Mouse (Mus musculus): Measurements from ENCODE around the gene Fat1.

The Fat1 gene

DNA sequence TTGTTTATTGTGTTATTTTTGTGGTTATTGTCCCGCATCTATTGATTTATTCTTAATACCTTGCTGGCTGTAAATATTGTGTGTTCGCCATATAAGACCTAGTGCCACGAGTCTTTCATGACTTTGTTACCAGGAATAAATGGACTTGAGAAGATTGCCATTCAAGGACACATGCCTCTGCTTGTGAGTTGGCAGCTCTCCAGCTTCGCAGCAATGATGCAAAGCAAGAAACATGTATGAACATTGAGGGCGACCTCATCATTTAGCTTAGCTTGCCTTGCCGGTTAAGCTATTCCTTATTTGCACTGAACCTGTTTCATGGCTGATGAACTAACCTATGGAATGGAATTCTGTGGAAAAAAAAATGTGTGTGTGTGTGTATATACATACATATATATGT is 26.2 kb downstream of the Fat1 start:
- DNase-seq (ENCODE audit: low read depth): no peak

DNA sequence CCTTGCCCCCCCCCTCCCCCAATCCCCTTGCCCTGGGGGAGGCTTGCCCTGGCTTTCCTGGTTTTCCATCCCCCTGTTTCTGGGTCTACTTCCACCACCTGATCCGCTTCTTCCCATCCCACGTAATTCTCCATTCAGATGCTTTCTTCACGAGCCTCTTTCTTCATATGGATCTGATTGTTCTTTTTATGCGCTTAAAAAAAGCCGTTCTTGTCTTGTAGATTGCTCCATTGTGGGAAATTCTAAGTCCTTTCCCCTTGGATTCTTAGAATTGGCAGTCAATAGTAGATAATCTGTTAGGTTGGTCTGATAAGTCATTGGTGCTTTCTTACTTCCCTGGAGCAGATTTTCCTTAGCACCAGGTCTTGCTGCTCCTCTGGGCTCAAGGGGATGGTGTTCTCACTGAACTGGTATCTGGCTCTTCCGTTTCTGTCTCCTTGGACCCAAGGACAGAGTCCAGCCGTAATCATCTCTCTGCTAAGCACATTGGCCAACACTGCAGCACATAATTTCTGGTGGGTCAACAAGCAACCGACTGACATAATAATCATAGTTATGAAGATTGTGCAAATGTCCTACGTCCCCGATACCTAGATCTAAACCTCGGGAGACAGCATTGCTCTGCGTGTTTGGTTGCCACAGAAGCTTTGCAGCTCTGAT is 27.5 kb downstream of the Fat1 start:
- no peak for DNase-seq (ENCODE audit: low read depth)

DNA sequence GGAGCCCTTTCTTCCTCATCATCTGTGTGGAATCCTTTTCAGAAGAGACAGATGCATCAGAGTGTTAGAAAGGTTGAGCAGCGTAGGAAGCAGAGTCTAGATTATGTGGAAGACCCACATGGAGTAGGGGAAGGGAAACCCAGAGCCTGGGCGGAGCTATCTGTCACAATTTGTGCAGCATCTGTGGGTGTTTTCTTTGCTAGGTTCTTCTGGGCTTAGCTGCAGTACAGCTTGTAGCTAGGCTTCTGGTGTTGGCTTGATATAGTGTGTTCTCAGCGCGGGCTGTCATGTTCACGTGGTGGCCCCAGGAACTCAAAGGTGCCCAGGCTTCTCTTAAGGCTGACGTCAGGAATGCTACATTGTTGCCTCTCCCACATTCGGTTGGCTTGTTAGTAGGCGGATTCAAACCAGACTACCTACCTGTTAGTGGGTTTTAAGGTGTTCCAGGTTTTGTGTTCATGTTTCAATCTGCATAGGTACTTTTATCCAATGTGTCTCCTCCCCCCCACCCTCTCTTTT is 32.3 kb downstream of the Fat1 start:
- no peak for DNase-seq (ENCODE audit: low read depth)

DNA sequence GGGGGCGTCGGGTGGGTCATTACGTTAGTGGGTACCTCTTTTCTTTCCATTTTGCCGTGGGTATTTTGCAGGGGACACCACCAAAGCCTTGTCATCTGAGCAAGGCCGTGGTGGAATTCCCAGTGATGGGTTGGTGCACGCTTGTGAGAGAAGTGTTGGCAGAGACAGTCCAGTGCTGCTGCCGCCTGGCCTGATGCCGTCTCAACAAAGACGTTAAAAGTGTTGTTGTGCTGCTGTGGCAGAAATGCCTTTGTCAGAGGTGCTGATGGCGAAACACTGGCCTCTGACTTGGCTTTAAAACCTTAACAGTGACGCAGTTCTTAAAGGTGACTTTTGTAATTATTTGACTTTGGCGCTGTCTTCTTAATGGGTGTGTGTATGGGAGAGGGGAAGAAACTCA is 34.8 kb downstream of the Fat1 start:
- DNase-seq (ENCODE audit: low read depth): no peak

DNA sequence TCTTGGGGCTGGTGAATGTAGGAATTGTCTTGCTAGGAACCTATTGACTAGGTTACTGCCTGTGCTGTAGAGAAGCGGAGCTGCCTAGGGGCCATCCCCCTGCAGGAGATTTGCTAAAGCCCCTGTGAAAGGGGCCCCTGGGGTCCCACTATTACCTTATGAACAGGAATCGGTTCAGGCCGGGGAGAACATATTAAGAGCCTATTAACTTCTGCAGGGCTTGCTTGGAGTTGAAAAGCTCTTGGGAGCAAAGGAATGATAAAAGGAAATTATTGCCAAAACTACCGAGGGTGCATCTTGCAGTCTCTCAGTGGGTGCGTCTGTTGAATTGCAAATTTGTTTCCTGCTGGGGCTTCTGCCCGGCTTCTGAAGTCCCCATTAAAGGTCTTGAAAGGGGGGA is 36.1 kb downstream of the Fat1 start:
- DNase-seq (ENCODE audit: low read depth): no peak

DNA sequence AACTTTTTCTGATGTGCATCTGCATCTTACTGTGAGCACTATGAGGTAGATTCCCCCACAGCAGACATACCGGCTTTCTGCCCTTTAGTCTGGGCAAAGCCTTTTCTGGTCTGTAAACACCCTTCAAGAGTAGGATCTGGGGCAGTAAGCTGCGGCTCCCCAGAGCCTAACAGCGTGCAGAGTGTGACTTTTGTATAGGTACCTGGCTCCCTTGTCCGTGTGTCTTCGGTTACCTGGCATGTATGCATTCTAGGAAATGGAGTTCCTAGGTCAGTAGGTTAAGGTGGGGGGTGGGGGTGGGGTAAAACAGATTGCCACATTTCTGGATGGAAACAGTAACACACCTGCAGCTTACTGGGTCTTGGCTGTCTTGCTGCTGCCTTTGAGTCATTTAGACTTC is 36.7 kb downstream of the Fat1 start:
- DNase-seq (ENCODE audit: low read depth): no peak

DNA sequence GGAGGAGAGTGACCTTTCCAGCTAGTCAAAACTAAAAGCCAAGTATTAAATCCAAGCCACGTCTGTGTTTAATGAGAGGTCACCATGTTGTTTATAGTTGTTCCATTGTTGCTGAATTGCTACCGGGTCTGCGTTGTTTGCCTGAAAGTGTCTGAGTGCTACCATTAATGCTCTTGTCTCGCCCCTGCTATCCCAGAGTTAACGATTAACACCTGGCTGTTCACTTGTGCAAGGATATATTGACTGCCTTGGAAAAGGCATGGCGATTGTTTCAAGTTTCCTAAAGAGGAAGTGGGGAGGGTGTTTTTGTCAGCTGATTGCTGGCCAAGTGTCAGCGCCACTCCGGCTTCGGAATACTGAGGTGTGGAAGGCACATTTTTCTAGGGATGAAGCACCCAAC is 39.9 kb downstream of the Fat1 start:
- no peak for DNase-seq (ENCODE audit: low read depth)

DNA sequence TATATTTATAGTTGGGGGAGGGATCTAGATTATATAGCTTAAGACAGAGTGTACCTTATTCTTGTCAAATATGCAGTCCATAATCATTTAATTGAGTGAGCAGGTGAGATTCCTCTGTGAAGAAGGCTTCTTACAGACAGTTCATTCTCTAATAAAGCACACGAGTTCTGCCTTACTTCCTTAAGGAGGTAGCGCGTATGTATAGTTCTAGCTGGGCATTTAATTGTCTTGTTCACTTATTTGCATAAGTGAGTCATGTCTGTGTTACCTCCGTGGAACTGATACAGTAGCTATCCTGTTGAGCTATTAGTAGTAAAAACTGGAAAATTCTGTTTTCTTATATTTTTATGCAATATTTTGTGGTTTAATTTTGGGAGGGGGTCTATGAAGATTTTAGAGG is 40.4 kb downstream of the Fat1 start:
- DNase-seq (ENCODE audit: low read depth): no peak

DNA sequence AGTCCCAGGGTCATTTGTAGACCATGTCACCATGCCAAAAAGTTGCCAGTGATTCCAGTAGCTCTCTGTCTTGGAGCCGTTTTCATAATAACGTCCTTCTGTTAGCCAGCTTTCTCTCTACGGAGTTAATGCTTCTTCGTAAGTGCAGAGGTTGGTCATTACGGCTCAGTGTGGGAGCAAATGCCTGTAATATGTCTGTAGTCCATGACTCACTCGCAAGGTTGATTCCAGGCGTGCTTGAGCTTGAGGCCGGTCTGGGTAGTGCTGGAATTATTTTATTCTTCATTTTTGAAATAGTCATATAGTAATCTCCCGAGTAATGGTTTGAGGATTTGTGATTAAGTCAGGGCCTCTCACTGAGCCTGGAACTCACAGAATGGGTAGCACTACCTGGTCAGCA is 43.4 kb downstream of the Fat1 start:
- DNase-seq (ENCODE audit: low read depth): no peak

DNA sequence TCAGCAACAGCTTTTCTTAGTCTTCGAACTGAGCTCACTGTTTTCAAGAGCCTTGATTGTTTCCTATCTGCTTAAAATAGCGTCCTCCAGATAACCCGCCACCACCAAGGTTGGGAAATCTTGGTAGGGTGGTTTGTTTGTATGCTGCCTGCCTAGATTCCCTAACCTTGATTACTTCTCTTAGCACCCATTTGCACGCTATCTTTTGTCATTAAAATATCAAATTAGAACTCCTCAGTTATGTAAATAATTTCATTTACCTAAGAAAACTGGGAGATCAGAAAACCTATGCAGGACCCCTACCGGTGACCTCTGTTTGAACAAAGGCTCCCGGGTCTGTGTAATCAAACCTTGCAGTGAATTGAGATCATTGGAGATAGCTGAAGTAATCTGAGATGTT is 44.0 kb downstream of the Fat1 start:
- DNase-seq (ENCODE audit: low read depth): no peak

DNA sequence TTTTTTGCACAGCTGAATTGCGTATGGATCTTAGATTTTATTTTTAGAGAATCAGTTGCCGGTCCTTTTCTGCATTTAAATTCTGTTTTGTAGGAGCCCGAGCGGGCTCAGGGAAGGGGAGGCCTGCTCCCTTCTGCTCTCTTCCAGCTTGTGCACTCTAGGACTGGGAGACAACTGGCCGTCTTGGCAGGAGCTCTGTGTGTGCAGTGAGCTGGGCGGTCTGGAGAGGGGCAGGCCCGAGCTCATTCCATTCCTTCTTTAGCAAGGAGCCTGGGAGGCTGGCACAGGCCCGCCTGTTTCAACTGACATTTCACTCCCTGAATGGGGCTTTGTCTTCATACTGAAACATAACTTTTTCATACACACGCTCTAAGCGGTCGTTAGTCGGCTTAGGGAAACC is 44.8 kb downstream of the Fat1 start:
- no peak for DNase-seq (ENCODE audit: low read depth)

DNA sequence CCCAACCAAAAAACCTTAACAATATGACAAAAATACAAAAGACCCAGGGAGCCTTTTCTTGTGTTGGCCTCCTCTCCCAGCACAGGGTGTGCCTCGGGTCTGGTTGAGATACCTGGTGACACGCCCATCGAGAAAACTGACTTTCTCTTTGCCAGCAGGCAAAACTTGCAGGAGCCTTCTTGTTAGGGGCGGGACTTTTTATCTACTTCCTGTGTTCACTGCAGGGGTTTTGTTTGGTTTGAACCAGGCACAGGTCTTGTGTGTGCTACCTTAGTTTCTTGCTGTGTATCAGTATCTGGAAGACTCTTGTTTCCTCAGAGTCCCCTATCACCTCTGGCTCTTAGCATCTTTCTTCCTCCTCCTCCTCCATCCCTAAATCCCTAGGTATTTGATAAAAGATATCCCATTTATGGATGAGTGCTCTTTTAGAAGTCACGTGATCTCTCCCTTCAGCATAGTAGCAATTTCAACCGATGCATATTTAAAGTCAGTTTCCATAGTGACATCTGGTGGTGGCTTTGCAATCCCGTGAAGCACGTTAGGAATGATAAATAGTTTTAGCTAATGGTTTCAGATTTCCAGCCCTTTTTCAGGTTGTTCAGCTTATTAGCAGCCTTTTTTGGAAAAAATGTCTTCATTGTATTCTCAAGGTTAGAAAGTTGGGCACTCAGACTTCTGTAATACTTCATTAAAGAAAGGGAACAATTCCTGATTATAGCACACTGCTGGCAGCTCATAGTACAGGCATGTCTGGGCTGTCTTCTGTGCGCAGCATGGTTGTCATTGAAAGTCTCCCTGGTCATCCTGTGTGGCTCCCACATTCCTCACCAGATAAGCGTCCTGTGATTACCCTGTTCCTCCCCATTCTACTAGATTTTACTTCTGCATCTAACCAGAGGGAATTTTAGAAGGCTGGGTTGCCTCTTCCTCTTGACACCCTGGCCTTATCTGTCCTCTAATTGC is 50.4 kb downstream of the Fat1 start:
- DNase-seq (ENCODE audit: low read depth): peak; percentile 6

DNA sequence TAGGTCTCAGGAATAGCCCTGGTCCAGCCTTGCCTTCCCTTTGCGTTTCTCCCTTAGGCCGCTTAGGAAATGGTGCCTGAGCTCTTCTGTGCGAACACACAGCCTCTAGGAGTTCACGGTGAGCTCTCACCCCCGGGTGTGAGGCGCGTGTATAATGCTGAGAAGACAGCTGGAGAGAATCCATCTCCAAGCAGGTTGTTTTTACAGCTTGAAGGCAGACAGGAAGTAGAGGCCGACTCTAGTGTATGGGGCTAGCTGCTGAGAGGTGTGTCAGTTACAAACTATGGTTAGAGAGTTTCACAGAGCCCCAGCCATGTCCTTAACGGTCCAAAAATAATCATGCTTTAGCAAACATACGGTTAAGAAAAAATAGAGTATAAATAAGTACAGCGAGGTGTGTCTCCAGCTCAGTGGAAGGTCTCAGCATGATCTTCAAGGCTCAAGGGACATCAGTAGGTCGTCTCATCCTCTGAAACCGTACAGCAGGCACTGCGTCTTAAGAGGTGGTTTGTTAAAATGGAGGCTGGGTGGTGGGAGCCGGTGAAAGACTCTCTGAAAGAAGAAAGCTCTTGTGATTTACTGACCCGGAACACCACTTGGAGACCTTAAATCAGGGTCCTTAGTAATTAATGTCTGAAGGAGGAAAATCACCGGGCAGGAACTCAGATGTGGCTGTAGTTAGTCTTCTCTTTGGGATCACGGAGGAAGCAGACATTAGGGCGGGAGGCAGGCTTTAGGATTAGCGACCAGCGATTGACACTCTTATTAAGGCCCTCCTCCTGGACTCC is 56.6 kb downstream of the Fat1 start:
- no peak for DNase-seq (ENCODE audit: low read depth)

DNA sequence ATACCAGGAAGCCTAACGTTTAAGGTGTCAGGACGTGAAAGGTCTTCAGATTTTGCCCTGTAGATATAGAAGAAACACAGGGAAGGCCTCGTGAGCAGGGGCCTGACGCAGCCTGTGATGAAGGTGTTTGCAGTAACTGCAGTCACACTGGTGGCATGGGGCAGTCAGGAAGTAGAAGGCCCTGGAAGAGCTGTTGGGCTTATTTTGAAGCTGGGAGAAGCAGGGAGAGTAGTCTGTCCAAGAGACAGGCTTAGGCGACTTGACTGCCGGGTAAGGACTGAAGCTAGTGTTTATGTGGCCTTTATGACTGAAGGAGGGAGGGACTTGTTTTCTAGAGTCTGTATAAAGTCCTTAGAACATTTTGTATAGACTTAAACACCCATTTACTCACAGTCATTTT is 57.4 kb downstream of the Fat1 start:
- DNase-seq (ENCODE audit: low read depth): no peak

DNA sequence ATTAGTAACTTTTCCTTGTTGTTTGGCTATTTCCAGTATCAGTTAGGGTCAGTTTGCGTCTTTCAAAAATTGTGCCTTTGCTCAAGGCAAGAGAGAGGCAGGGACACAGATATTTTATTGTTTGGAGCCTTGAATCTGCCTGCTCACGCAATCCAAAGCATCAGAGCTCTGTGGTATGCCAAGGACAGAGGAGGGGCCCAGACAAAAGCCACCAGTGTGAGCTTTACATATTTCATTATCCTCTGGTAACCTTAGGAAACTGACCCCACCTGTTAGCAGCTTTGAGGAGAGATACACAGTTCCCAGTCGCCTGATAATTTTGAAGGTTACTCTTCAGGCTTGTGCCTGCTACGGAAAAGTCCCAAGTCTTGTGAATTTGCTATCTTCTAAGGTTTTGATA is 58.1 kb downstream of the Fat1 start:
- no peak for DNase-seq (ENCODE audit: low read depth)

DNA sequence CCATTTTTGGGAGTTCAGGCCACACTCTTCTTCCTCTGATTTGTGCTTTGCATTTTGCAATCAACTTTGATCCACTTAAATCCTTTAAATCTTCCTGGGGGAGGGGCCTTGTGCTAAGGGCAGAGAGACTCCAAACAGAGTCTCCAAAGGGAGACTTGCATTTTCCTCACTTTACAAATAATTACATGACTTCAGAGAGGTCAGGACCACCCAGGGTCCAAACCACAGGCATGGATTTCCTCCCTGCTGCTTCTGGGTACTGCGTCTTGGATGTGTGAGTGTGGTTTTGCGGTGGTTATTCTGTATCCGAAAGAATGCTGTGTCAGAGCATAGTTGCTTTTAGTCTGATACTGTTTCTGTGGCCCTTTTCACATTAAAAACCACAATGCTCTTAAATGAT is 61.2 kb downstream of the Fat1 start:
- DNase-seq (ENCODE audit: low read depth): no peak

DNA sequence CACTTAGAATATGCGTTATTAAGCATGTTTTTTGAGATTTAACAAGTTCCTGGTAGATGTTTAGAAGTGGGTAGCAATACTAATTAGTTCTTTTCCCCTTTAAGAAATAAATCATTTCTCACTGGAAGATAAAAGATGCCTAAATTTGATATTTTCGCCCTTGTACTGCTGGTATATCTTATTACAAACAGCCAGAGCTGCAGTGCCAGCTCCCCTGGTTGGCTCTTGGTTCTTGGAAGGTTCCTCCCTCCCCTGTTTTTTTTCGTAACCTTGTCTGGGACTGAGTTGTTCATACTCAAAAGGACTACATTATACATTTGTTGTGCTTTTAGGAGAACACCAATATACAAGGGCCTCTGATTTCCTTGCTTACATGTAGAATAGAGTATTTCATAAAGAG is 62.1 kb downstream of the Fat1 start:
- DNase-seq (ENCODE audit: low read depth): no peak

DNA sequence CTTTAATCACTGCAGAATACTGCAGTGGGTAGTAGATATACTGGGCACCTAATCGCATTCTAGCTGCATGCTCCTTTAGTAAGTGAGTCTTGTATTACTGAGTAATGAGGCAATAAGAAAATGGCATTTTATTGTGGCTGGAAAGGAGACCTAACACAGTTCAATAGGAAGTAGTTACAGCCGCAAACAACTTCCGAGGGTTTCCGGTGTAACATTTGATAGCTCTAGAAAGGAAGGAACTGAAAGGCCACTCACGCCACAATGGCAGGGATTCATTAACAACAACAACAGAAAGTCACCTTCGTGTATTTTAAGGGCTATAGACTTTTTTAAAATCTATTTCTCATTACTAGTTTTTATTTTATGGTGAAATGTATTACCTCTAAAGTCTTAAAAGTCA is 62.6 kb downstream of the Fat1 start:
- peak; percentile 4 for DNase-seq (ENCODE audit: low read depth)

DNA sequence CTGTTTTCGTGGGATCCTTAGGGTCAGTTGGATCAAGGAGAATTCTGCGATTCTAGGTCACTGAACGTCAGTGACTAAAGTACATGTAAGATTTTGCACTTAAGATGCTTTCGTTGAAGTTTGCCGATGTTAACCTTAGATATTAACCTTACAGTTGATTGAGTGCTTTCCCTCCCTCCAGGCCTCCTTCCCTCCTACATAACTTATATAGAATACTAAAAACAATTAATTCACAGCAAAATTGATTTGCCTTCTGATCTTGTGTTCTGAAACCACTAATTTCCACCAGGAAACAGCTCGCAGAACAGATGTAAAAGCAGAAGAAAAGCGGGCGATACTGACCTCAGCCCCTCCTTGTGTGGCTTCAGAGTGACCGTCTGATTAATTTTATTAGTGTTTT is 63.0 kb downstream of the Fat1 start:
- no peak for DNase-seq (ENCODE audit: low read depth)

DNA sequence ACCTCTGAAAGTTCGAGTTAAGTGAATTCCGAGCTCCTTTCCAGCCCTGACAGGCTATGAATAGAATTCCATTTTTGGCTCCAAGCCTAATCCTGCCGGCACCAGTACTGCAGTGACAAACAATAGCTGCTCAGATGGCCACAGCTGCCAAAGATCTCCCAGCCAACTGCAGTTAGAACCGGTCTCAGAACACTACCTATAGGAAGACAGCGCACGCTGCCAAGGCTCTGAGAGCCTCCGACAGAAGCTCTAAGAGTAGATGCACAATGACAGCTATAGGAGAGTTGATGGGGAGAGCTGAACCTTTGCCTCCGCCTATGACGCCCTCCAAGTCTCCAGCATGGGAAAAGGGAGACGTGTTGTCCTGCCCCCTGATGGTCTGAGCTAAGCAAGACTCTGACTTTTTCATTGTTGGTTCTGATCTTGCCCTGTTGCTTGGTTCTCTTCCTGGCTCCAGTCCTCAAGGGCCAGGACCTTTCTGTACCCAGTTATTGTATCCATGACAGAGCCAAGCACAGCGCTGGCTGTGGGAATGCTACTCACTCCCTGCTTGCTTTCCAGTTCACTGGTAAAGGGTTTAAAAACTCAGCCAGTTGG is 63.5 kb downstream of the Fat1 start:
- DNase-seq (ENCODE audit: low read depth): no peak

DNA sequence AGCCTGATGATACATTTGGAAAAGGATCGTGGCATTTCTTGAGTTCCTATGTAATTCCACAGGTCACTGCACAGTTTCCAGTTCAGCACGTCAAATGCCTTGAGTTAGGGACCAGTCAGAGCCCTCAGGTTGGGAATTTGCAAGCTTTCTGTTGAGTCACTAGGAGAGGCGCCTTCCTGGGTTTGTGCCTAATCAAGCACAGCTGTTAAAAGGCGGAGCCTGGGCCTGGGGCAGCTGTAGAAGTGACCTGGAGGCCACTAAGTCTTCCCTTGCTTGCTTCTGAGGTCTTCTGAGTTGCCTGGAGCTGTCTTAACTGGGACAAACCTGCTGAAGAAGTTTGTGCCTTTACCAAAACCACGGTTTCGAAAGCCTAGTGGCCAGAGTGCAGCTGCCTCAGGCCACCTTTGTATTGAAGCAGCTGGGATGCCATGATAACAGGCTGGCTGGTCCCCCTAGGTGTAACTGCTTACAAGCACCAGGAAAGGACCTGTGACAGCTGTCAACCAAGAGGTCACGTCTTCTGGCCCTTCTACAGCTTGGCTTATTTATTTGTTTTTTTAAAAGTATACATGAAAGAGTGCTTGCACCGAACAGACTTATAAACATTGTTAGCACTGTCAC is 66.4 kb downstream of the Fat1 start:
- no peak for DNase-seq (ENCODE audit: low read depth)

DNA sequence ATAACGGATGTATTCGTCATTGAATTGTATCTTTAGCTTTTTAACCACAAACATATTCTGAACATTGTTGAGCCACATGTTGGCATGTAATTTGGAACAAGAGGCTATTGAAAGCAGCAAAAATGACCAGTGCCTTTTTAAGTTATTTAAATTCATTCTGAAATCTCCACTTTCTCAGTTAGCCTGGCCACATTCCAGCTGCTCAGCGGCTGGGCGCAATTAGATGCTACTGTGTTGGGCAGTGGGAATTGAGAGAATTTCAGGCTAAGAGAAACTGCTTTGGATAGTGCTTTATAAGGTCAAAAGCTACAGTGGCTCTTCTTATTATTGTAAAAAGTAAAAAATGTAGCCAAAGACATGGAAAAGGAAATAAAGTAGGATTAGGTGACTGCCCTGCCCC is 67.4 kb downstream of the Fat1 start:
- DNase-seq (ENCODE audit: low read depth): no peak

Measured in 416B (cell line).